Mouse (Mus musculus): ENCODE results near the gene Maob. TPM values are rescaled to one million over a fixed set of nuclear protein-coding genes. Genes with fewer than 3 reads are reported as not detected.
A peak's percentile ranks its signal among the peaks of the same experiment; 100 is the strongest.

Gene Maob
- total RNA-seq (2012; rRNA removed) = not detected in 2 replicates
- not detected for polyA plus RNA-seq (2012; ENCODE audit: insufficient read depth in 1 of 2, insufficient read length in 2 of 2, low read depth in 1 of 2, low replicate concordance in 2 of 2, missing spikeins in 1 of 2)

DNA sequence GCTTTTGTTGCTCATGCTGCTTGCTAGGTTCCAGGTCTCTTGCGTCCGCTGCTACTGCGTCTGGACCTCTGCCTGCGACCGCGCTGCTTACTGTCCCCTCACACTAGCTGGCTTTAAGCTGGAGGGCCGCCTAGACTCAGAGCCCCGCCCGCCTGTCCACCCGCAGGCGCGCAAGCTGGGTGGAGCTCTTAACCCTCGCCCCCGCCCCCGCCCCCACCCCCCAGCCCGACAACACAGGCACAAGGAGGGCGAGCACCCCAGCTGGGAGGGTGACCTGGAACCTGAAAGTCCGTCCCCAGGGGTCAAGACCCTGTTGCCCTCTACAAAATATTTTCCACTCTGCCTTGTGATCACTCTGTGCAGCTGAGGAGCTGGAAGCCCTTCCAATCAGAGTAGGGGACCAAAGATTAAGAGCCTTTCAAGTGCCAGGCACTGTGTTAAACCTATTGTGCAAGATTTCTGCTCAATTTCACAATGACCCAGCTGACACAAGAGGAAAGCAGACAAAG is at the start of gene Maob:
Gene Maob, minus strand, starts transcription at position 106 of the 509 bp plus-strand sequence.
- Histone ChIP-seq H3K9ac (ENCODE audit: control insufficient read depth, low read depth, low read length, poor library complexity, severe bottlenecking) (no peak within 1 kb of the TSS), H3K4me3 (ENCODE audit: control insufficient read depth in 1 of 2, insufficient read depth in 1 of 2, low read depth in 2 of 2, low read length in 2 of 2) (no peak within 1 kb of the TSS), H3K27me3 (ENCODE audit: control insufficient read depth in 1 of 2, insufficient read depth in 2 of 2, low read length in 2 of 2) (no peaks in the 10 kb centered on the region), H3K36me3 (ENCODE audit: control insufficient read depth in 1 of 2, insufficient read depth in 2 of 2, low read length in 2 of 2) (no peaks in the 10 kb centered on the region), H3K4me1 (ENCODE audit: control insufficient read depth in 1 of 2, insufficient read depth in 2 of 2, low read length in 2 of 2) (no peaks in the 10 kb centered on the region), H3K79me2 (ENCODE audit: control insufficient read depth, insufficient read depth, low read length, poor library complexity) (no peaks in the 10 kb centered on the region), H3K27ac (ENCODE audit: control insufficient read depth, low read depth, low read length) (no peak within 1 kb of the TSS), H3K9me3 (replicated peaks; ENCODE audit: insufficient read depth, low read length) (no peaks in the 10 kb centered on the region)
- TF ChIP-seq MYB (IDR thresholded peaks at IDR 0.05; ENCODE audit: low read depth, low read length) = no peak
- no peak for TF ChIP-seq MXI1 (IDR thresholded peaks at IDR 0.05; ENCODE audit: low read depth, low read length)
- TF ChIP-seq POLR2AphosphoS2 (IDR thresholded peaks at IDR 0.05; ENCODE audit: low read length) = no peak
- no peak for TF ChIP-seq CHD1 (IDR thresholded peaks at IDR 0.05; ENCODE audit: low read depth, low read length)
- no peak for TF ChIP-seq ZMIZ1 (IDR thresholded peaks at IDR 0.05; ENCODE audit: low read depth, low read length)
- no peak for TF ChIP-seq CTCF (IDR thresholded peaks at IDR 0.05 in 2 of 3, conservative IDR thresholded peaks at IDR 0.05 in 1 of 3; ENCODE audit: control insufficient read depth in 1 of 3, insufficient read depth in 1 of 3, low read depth in 2 of 3, low read length in 3 of 3, poor library complexity in 1 of 3, severe bottlenecking in 1 of 3)
- TF ChIP-seq NELFE (IDR thresholded peaks at IDR 0.05; ENCODE audit: low read depth, low read length) = no peak
- no peak for TF ChIP-seq BHLHE40 (IDR thresholded peaks at IDR 0.05; ENCODE audit: borderline replicate concordance, low read depth, low read length)
- no peak for TF ChIP-seq TBP (IDR thresholded peaks at IDR 0.05; ENCODE audit: low read depth, low read length)
- no peak for TF ChIP-seq UBTF (IDR thresholded peaks at IDR 0.05; ENCODE audit: borderline replicate concordance, insufficient read depth, low read depth, low read length)
- no peak for TF ChIP-seq SMC3 (IDR thresholded peaks at IDR 0.05; ENCODE audit: low read depth, low read length)
- no peak for TF ChIP-seq POLR2AphosphoS5 (IDR thresholded peaks at IDR 0.05; ENCODE audit: borderline replicate concordance, low read depth, low read length)
- TF ChIP-seq JUND (IDR thresholded peaks at IDR 0.05; ENCODE audit: low read depth, low read length) = no peak
- no peak for DNase-seq (ENCODE audit: low read depth, low spot score)

GRCm38 (mm10) chrX:16860244-16860643 is 43.1 kb upstream of the Maob start:
- Histone ChIP-seq H3K9ac (ENCODE audit: control insufficient read depth, low read depth, low read length, poor library complexity, severe bottlenecking) (no peak overlapping the region), H3K36me3 (ENCODE audit: control insufficient read depth in 1 of 2, insufficient read depth in 2 of 2, low read length in 2 of 2) (no peaks in the 10 kb centered on the region)
- TF ChIP-seq RAD21 (IDR thresholded peaks at IDR 0.05; ENCODE audit: low read depth, low read length) (peak; percentile 10), MYB (IDR thresholded peaks at IDR 0.05; ENCODE audit: low read depth, low read length) (no peak)

DNA sequence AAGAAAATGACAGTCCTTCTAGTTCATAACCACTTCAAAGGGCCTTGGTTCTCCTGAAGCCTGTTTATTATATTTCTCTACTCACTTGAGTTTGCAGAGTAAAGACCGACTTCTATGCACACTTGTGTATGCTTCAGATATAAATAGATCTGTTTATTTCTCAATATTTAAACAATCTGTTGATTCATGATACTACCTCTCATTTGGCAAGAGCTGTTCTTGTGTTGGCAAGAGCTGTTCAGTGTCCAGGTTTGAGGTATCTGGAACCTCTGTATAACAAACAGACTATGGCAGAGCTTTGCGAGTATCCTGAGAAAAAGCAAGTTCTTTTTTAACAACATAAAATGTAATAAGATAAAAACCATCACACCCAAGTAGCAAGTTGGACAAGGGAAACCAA is 28.9 kb upstream of the Maob start:
- Histone ChIP-seq H3K27me3 (ENCODE audit: control insufficient read depth in 1 of 2, insufficient read depth in 2 of 2, low read length in 2 of 2) (no peaks in the 10 kb centered on the region), H3K4me1 (ENCODE audit: control insufficient read depth in 1 of 2, insufficient read depth in 2 of 2, low read length in 2 of 2) (no peaks in the 10 kb centered on the region), H3K36me3 (ENCODE audit: control insufficient read depth in 1 of 2, insufficient read depth in 2 of 2, low read length in 2 of 2) (no peaks in the 10 kb centered on the region), H3K79me2 (ENCODE audit: control insufficient read depth, insufficient read depth, low read length, poor library complexity) (no peaks in the 10 kb centered on the region), H3K9ac (ENCODE audit: control insufficient read depth, low read depth, low read length, poor library complexity, severe bottlenecking) (no peak overlapping the region), H3K4me3 (ENCODE audit: control insufficient read depth in 1 of 2, insufficient read depth in 1 of 2, low read depth in 2 of 2, low read length in 2 of 2) (no peak overlapping the region), H3K27ac (ENCODE audit: control insufficient read depth, low read depth, low read length) (no peak overlapping the region), H3K9me3 (replicated peaks; ENCODE audit: insufficient read depth, low read length) (no peaks in the 10 kb centered on the region)
- no peak for DNase-seq (ENCODE audit: low read depth, low spot score)
- TF ChIP-seq USF1 (IDR thresholded peaks at IDR 0.05; ENCODE audit: low read depth, low read length) (no peak), TAL1 (IDR thresholded peaks at IDR 0.05; ENCODE audit: low read length) (no peak), UBTF (IDR thresholded peaks at IDR 0.05; ENCODE audit: borderline replicate concordance, insufficient read depth, low read depth, low read length) (no peak), CHD1 (IDR thresholded peaks at IDR 0.05; ENCODE audit: low read depth, low read length) (no peak), RAD21 (IDR thresholded peaks at IDR 0.05; ENCODE audit: low read depth, low read length) (no peak), MYC (IDR thresholded peaks at IDR 0.05; ENCODE audit: low read depth, low read length) (no peak), EP300 (IDR thresholded peaks at IDR 0.05; ENCODE audit: low read depth in 1 of 2, low read length in 2 of 2) (no peak), ELF1 (IDR thresholded peaks at IDR 0.05; ENCODE audit: low read depth, low read length) (no peak), MAFK (IDR thresholded peaks at IDR 0.05; ENCODE audit: borderline replicate concordance, low read depth, low read length) (no peak), ZKSCAN1 (IDR thresholded peaks at IDR 0.05; ENCODE audit: low read depth, low read length) (no peak), BHLHE40 (IDR thresholded peaks at IDR 0.05; ENCODE audit: borderline replicate concordance, low read depth, low read length) (no peak), NRF1 (IDR thresholded peaks at IDR 0.05; ENCODE audit: insufficient read depth, low read depth, low read length, poor library complexity, severe bottlenecking) (no peak), USF2 (IDR thresholded peaks at IDR 0.05; ENCODE audit: borderline replicate concordance in 1 of 2, insufficient read depth in 1 of 2, low read depth in 1 of 2, low read length in 2 of 2) (no peak), ZMIZ1 (IDR thresholded peaks at IDR 0.05; ENCODE audit: low read depth, low read length) (no peak), MYB (IDR thresholded peaks at IDR 0.05; ENCODE audit: low read depth, low read length) (no peak), GATA1 (IDR thresholded peaks at IDR 0.05; ENCODE audit: low read depth, low read length) (no peak)

More at GRCm38 (mm10) chrX:16860244-16860643, 43.1 kb upstream of the Maob start:
- no peak for DNase-seq (ENCODE audit: low read depth, low spot score)
- no peak overlapping the region for H3K27ac ChIP-seq (ENCODE audit: control insufficient read depth, low read depth, low read length)
- no peaks in the 10 kb centered on the region for H3K4me1 ChIP-seq (ENCODE audit: control insufficient read depth in 1 of 2, insufficient read depth in 2 of 2, low read length in 2 of 2)
- no peaks in the 10 kb centered on the region for H3K27me3 ChIP-seq (ENCODE audit: control insufficient read depth in 1 of 2, insufficient read depth in 2 of 2, low read length in 2 of 2)
- H3K4me3 ChIP-seq (ENCODE audit: control insufficient read depth in 1 of 2, insufficient read depth in 1 of 2, low read depth in 2 of 2, low read length in 2 of 2) = no peak overlapping the region
- no peaks in the 10 kb centered on the region; the same call in 1 of the 2 replicates for H3K9me3 ChIP-seq (replicated peaks; ENCODE audit: insufficient read depth, low read length)
- H3K79me2 ChIP-seq (ENCODE audit: control insufficient read depth, insufficient read depth, low read length, poor library complexity) = no peaks in the 10 kb centered on the region
